Mouse (Mus musculus): ENCODE measurements at regions not wholly inside any gene's neighbourhood (a gene's known extent, or its start where the extent isn't known, plus 50 kb on each side); places are given as distances from the start of the nearest gene placed in this dataset.
A peak's percentile ranks its signal among the peaks of the same experiment; 100 is the strongest.
"Not testable (repeated sequence)": the region's sequence is repeated elsewhere in the genome, so short reads cannot be mapped to it uniquely, and the experiment has no call there.

DNA sequence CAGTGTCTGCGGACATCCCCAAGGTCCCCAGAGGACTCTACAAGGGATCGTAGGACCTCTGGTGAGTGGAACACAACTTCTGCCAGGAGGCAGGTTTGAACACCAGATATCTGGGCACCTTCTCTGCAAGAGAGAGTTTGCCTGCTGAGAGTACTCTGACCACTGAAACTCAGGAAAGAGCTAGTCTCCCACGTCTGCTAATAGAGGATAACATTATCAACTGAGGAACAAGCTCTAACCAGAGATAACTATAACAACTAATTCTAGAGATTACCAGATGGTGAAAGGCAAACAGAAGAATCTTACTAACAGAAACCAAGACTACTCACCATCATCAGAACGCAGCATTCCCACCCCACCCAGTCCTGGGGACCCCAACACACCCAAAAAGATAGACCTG lies 415.1 kb downstream of the Sis start:
- DNase-seq (ENCODE audit: low spot score): not testable (repeated sequence)

- DNase-seq (ENCODE audit: low spot score): no peak
Measured at GRCm38 (mm10) chr3:72534010-72534409, 433.7 kb downstream of the Sis start.

- not testable (repeated sequence) for DNase-seq (ENCODE audit: low spot score)
Measured at GRCm38 (mm10) chr3:72525771-72526170, 441.9 kb downstream of the Sis start.

- peak; percentile 5 for DNase-seq (ENCODE audit: low spot score)
Measured at GRCm38 (mm10) chr3:72517846-72518245, 449.8 kb downstream of the Sis start.

- no peak for DNase-seq (ENCODE audit: low spot score)
Measured at GRCm38 (mm10) chr3:72504281-72504680, 463.4 kb downstream of the Sis start.

GRCm38 (mm10) chr3:72501754-72502153 lies 465.9 kb downstream of the Sis start:
- DNase-seq (ENCODE audit: low spot score): no peak

DNA sequence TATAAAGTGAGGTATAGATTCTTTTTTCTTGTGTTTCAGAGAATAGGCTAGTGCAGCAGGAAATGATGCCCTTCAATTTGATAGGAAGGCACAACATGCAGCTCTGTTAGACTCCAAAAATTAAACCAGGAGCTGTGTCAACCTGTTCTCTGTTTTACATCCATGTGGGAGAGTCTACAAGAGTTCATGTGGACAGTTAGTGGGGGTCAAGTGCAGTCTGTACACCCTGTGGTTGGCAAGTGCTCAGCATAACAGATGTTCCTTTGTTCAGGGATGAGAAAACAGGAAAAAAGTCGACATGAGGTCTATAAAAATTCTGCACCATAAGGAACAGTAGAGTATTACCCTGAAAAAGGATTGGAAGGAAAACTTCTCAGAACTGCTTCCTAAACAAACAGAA lies 512.3 kb downstream of the Sis start:
- DNase-seq (ENCODE audit: low spot score): no peak

Measured in yolk sac, embryonic 10.5 days (tissue).